Mouse (Mus musculus) liver, embryonic 14.5 days (tissue): ENCODE measurements around the gene Zcchc8.

Experiments used
- CTCF ChIP-seq: IDR thresholded peaks from 2 replicates; pipeline ENCODE4 v1.5.1; 2016; ENCODE audit warnings: antibody characterized with exemption, low read depth, control low read depth
- EP300 ChIP-seq: IDR thresholded peaks from 2 replicates; pipeline ENCODE4 v1.6.1; 2016; ENCODE audit warnings: antibody characterized with exemption, low read depth

GRCm38 (mm10) chr5:123670800-123671472, 50.0 kb downstream of the Zcchc8 start:
- TF ChIP-seq CTCF (no peak), EP300 (no peak)
